Mouse (Mus musculus): ENCODE data around the gene Cypt2. TPM values are rescaled to one million over a fixed set of nuclear protein-coding genes. Genes with fewer than 3 reads are reported as not detected.

Cypt2 gene
- total RNA-seq (2023), result not detected in 4 replicates

GRCm38 (mm10) chrX:105499472-105499871 lies at the start of gene Cypt2:
Cypt2 (plus strand) TSS chrX:105499772.

